Mouse (Mus musculus) fibroblast of lung, adult 2 months (primary cell): ENCODE measurements around the gene Acad10.
"Not testable (repeated sequence)": the region's sequence is repeated elsewhere in the genome, so short reads cannot be mapped to it uniquely, and the experiment has no call there.

Source experiments
- DNase-seq: peaks from one replicate; pipeline ENCODE4 v3.0.0-alpha.2; 2011; ENCODE audit warnings: low read depth

Acad10 gene

GRCm38 (mm10) chr5:121660059-121660896, at the start of gene Acad10, which contains the start of gene Brap:
Gene Acad10, minus strand, starts transcription at chr5:121660514.
Gene Brap, plus strand, starts transcription at chr5:121660563.
- DNase-seq = peak; percentile 85

- no peak for DNase-seq
Observed at GRCm38 (mm10) chr5:121704512-121705248, 44.4 kb upstream of the Acad10 start.

- DNase-seq = no peak
Observed at GRCm38 (mm10) chr5:121703341-121703740, 43.0 kb upstream of the Acad10 start.

DNA sequence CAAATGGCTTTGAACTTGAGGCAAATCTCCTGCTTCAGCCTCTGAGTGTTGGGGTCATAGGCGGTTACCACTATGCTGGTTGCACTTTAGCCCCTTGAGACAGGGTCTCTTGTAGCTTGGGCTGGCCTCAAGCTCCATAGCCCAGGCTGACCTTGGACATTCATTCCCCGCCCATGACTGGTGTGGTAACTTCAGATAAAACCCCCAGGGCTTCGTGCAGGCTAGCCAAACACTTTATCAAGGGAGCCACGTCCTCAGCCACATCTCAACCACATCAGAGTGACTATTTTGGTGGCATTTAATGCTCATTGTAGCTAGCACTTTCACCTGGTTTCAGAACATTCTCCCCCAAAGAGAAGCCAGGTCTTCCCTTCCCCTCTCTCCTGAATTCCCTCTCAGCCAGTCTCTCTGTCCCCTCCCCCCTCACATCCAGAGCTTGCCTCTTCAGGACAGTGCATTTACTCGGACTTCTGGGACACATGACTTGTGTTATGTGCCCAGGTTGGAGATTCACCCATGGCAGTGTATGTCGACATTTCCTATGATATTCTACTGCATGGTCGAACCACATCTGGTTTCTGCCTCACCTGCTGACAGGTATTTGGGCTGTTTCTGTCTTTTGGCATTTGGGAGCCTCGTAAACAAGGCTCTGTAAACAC, 40.9 kb upstream of the Acad10 start:
- DNase-seq = no peak

DNA sequence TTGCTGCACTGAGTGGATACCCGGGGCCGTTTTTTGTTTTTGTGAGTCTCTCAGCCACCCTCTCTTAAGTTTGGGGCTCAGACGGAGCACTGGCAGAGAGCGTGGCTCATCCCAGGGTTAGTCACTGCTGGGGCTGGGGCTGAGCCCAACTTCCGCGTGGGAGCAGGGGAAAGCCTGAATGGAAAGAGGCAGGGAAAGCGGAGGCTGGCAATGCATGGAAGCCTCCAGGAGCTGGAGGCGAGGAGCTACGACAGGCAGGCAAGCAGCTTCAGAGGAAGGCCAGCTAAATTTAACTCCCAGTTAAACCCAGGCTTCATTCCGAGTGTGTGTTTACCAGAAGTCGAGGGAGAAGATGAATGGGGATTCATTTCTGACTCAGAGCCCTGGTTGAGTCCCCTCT, 40.2 kb upstream of the Acad10 start:
- peak; percentile 67 for DNase-seq

GRCm38 (mm10) chr5:121699891-121700290, 39.6 kb upstream of the Acad10 start:
- no peak for DNase-seq

- DNase-seq = no peak
Observed at GRCm38 (mm10) chr5:121696761-121697160, 36.4 kb upstream of the Acad10 start.

- DNase-seq = no peak
Observed at GRCm38 (mm10) chr5:121692897-121693296, 32.6 kb upstream of the Acad10 start.

DNA sequence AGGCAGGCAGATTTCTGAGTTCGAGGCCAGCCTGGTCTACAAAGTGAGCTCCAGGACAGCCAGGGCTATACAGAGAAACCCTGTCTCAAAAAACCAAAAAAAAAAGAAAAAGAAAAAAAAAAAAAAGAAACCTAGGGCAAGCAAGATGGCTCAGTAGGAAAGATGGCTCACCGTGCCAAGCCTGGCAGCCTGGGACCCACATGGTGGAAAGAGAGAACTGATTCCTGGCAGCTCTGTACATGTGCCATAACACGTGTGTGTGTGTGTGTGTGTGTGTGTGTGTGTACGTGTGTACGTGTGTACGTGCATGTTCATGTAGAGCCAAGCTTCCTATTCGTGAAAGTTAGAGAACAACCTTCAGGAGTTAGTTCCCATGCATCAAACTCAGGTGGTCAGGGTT, 31.1 kb upstream of the Acad10 start:
- not testable (repeated sequence) for DNase-seq

DNA sequence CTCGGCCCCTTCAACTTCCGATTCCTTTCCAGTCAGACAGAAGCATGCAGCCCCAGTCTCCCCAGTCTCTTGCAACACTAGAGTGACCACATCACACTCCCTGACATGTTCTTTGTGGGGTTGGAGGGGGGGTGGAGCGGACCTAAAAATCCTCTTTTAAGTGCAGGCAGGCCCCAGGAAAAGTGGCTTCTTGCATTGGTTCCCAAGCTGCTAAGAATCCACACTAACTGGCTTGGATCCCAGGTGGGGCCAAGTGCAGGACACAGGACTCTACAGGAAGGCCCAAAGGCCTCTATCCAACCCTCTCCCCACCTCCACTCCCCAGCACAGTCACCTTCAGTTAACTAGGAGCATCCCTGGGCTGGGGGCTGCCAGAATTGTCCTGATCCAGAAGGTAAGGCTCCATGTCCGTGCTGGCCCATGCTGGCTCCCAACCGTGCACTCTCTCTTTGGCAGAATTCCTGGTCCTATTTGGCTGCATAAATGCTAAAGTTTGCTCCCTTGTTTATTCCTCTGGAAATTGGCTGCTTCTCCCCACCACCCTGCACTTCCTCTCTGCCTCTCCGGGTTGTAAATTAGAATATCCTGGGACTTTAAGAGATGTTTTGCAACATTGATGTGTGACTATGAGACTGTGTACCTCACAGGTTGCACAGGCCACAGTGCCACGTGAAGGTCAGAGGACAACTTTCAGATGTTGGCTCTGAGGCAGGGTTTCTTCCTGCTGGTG, 30.3 kb upstream of the Acad10 start:
- DNase-seq = no peak

GRCm38 (mm10) chr5:121686113-121686898, 26.0 kb upstream of the Acad10 start:
- no peak for DNase-seq

- DNase-seq = peak; percentile 60
Observed at GRCm38 (mm10) chr5:121685495-121685894, 25.2 kb upstream of the Acad10 start.

- DNase-seq = no peak
Observed at GRCm38 (mm10) chr5:121682250-121682649, 21.9 kb upstream of the Acad10 start.

- DNase-seq = no peak
Observed at GRCm38 (mm10) chr5:121670412-121670811, 10.1 kb upstream of the Acad10 start.

- DNase-seq = peak; percentile 40
Observed at GRCm38 (mm10) chr5:121668411-121668810, 8.1 kb upstream of the Acad10 start.

DNA sequence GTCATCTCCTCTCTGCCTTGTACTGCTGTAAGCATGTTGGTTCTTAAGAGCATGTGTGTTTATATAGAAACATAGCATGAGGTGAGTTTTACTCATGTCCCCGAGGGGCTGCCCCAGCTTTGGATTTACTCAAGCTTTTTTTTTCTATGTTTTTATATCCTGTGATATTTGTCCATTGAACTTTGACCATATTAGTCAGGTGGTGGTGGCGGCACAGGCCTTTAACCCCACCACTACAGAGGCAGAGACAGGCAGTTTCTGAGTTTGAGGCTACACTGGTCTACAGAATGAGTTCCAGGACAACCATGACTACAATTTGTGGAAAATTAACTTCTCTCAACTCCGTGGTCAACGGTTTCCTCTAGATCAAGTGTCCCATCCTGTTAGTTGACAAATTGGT, 6.8 kb upstream of the Acad10 start:
- DNase-seq = no peak

DNA sequence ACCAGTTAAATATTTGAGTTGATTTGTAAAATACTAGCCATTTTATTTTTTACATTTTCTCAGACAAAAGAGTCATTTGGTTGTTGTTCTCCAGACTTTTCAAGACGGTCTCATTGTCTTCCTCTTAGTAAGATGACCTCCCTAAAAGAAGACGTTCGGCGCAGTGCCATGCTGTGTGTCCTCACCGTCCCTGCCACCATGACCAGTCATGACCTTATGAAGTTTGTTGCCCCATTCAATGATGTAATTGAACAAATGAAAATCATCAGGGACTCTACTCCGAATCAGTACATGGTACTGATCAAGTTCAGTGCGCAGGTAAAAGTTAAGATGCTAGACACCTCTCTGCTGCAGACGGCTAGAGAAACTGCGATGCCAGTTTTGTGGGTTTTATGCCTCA, 4.7 kb upstream of the Acad10 start:
- no peak for DNase-seq

DNA sequence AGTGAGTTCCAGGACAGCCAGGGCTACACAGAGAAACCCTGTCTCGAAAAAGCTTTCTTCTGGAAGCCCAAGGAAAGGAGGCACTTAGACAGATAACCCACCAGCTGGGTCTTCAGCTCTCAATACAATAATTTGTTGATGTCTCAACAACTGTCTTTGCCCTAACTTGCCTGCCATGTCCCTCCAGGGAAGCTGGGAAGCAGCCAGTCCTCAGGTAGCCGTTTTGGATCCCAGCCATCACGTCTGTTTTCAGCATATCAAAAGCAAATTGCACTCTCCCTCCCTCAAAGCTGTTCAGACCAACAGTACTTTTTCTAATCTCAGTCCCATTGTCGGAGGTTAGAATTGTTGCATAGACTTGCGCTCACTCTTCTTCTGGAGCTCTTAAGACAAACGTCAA, 3.8 kb upstream of the Acad10 start:
- DNase-seq = no peak

- no peak for DNase-seq
Observed at GRCm38 (mm10) chr5:121663456-121663855, 3.1 kb upstream of the Acad10 start.

GRCm38 (mm10) chr5:121661494-121661893, 1.2 kb upstream of the Acad10 start:
- DNase-seq = no peak

- no peak for DNase-seq
Observed at GRCm38 (mm10) chr5:121660897-121661254, 562 bp upstream of the Acad10 start.
